Mouse (Mus musculus): ENCODE results near the gene Ifi211.
"Not testable (repeated sequence)": the region's sequence is repeated elsewhere in the genome, so short reads cannot be mapped to it uniquely, and the experiment has no call there.

DNA sequence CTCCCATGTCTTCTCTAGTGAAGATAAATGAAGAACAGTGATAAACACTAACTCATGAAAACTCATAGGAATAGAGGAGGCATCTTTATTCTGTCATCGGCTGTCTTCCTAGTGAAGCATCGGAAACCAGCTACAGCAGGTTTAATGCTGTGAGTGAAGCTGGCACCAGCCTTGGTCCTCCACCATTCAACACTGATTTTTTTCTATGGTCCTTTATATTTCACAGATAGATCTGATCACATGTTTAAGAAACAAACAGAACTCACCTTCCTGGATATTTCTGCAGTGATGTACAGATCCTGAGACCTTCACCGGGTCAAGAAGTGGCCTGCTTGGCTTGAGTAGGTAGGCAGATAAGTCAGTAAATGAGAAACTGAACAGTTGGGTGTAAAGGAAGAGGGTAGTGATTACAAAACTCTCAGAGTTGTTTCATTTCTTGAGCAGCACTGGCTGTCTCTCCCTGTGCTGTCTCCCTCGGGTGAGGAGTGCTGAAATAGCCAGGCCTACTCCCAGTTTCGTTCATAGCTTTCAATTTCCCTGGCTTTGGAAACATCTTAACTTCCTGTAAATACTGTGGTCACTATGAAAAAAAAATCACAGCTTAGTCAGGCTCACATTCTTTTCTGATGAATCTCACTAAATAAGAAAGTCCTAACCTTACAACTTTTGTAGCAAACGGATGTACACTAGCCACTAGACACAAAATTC is at the start of gene Ifi211:
- not testable (repeated sequence) for TF ChIP-seq POLR2A (IDR thresholded peaks at IDR 0.05; ENCODE audit: low read depth, low read length); CTCF (IDR thresholded peaks at IDR 0.05; ENCODE audit: extremely low read depth, insufficient read depth, insufficient read length, insufficient replicate concordance)

All from spleen, adult 2 months (tissue).